Mouse (Mus musculus): Measurements from ENCODE around the gene Notch2.

- TF ChIP-seq CTCF (IDR thresholded peaks at IDR 0.05; ENCODE audit: low read depth) (no peak), EP300 (optimal IDR thresholded peaks at IDR 0.05) (no peak)
Measured at GRCm38 (mm10) chr3:98132636-98133035, 119.3 kb downstream of the Notch2 start.

Data from stomach, postnatal 0 days (tissue).